Mouse (Mus musculus) forebrain, embryonic 15.5 days (tissue): ENCODE data around the gene Smpd2. TPM values are rescaled to one million over a fixed set of nuclear protein-coding genes. Genes with fewer than 3 reads are reported as not detected.
A peak's percentile ranks its signal among the peaks of the same experiment; 100 is the strongest.

Source experiments
- ATAC-seq: fragments of 200-750 bp; cut with Nextera tagmentation; replicated peaks from 2 replicates; pipeline ENCODE4 v1.8.0; 2017; ENCODE audit warnings: mild to moderate bottlenecking, moderate TSS enrichment, moderate library complexity
- H3K27ac ChIP-seq: fragments of 300-500 bp; sonication (generic); replicated peaks from 2 replicates; pipeline ENCODE4 v1.5.1; 2015; ENCODE audit warnings: mild to moderate bottlenecking, inconsistent platforms
- H3K27me3 ChIP-seq: fragments of 300-500 bp; sonication (generic); 2 replicates; pipeline ENCODE4 v1.6.1; 2015; ENCODE audit warnings: inconsistent platforms
- H3K36me3 ChIP-seq: fragments of 300-500 bp; sonication (generic); 2 replicates; pipeline ENCODE4 v1.6.1; 2015; ENCODE audit warnings: mild to moderate bottlenecking, inconsistent platforms
- H3K4me1 ChIP-seq: fragments of 300-500 bp; sonication (generic); 2 replicates; pipeline ENCODE4 v1.6.1; 2015; ENCODE audit warnings: inconsistent platforms
- H3K4me2 ChIP-seq: fragments of 300-500 bp; sonication (generic); replicated peaks from 2 replicates; pipeline ENCODE4 v1.6.1; 2015; ENCODE audit warnings: mild to moderate bottlenecking, inconsistent platforms
- H3K4me3 ChIP-seq: fragments of 300-500 bp; sonication (generic); 2 replicates; pipeline ENCODE4 v1.5.1; 2015; ENCODE audit warnings: mild to moderate bottlenecking, inconsistent platforms
- H3K9ac ChIP-seq: fragments of 300-500 bp; sonication (generic); replicated peaks from 2 replicates; pipeline ENCODE4 v1.6.1; 2015; ENCODE audit warnings: mild to moderate bottlenecking, inconsistent platforms
- H3K9me3 ChIP-seq: fragments of 300-500 bp; sonication (generic); 2 replicates; pipeline ENCODE4 v1.6.1; 2016; ENCODE audit warnings: inconsistent platforms
- WGBS: fragments of 180-500 bp; shearing (Covaris S2); methylation state at CpG from one replicate; pipeline ENCODE4 v1.1.7; 2015; ENCODE audit warnings: mixed read lengths; 5-methylcytosine and 5-hydroxymethylcytosine counted together
- polyA plus RNA-seq: library from polyadenylated mRNA; unstranded; fragments of >200 nt; fragmentation: Nextera tagmentation; extraction: Ambion mirVana; gene quantifications from 2 replicates; pipeline ENCODE4 v1.2.1, GENCODE M21; 2015

Smpd2 gene
- polyA plus RNA-seq, 1 experiment from 2014 or later, result 38.2 TPM

DNA sequence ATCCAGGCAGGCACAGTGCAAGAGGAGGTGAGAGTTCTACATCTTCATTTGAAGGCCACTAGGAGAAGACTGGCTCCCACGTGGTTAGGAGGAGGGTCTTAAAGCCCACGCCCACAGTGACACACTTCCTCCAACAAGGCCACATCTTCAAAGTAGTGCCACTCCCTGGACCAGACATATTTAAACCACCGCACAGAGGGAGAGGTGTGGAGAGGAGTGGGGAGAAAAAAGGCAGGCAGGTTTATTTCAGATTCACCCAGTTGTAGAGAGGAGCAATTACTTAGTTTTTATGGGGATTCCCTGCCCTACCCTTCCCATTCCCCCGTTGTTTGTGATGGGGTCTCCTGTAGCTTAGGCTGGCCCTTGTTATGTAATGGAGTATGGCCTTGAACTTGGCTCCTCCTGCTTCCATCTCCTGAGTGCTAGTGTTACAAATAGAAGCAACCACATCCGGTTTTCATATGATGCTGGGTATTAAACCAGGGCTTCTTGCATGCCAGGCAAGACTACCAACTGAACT is 17.1 kb downstream of the Smpd2 start:
- peaks cover 21% of the 10 kb centered on the region for H3K4me1 ChIP-seq
- H3K4me3 ChIP-seq, result no peak overlapping the region
- no peak overlapping the region for H3K9ac ChIP-seq
- no peak overlapping the region for H3K27ac ChIP-seq
- H3K4me2 ChIP-seq, result no peak overlapping the region
- ATAC-seq, result no peak
- no peaks in the 10 kb centered on the region for H3K9me3 ChIP-seq
- H3K36me3 ChIP-seq, result peaks cover 2% of the 10 kb centered on the region; the same call in 1 of the 2 replicates
- 79% methylated on average over 5 of the region's 5 CpGs for WGBS
- H3K27me3 ChIP-seq, result no peaks in the 10 kb centered on the region

- Histone ChIP-seq H3K36me3 (peaks cover 4% of the 10 kb centered on the region; the same call in 1 of the 2 replicates), H3K9ac (no peak overlapping the region), H3K4me2 (no peak overlapping the region), H3K9me3 (no peaks in the 10 kb centered on the region), H3K4me1 (peaks cover 16% of the 10 kb centered on the region), H3K27me3 (no peaks in the 10 kb centered on the region), H3K27ac (no peak overlapping the region), H3K4me3 (no peak overlapping the region)
- ATAC-seq, result no peak
Observed at GRCm38 (mm10) chr10:41472534-41472933, 17.6 kb downstream of the Smpd2 start.

DNA sequence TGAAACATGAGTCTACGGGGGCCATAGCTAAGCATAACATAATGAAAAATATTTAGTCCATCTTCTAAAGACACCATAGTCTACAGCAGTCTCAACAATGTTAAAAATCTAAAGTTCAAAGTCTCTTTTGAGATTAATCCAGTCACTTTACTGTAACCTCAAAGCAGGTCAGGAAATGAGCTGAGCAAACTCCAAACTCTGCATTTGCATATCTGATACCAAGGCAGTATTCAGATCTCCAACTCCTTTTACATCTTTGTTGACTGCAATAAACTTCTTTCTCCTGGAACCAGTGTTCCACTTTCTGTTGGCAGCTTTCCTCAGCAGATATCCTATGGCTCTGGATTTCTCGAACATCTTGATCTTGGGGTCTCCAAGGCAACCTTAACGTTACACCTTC is 19.5 kb downstream of the Smpd2 start:
- ATAC-seq, result no peak
- WGBS, result 89% methylated on average over 3 of the region's 3 CpGs
- no peak overlapping the region for H3K27ac ChIP-seq
- no peak overlapping the region for H3K4me3 ChIP-seq
- H3K36me3 ChIP-seq, result peaks cover 7% of the 10 kb centered on the region
- no peak overlapping the region for H3K9ac ChIP-seq
- no peaks in the 10 kb centered on the region for H3K27me3 ChIP-seq
- H3K4me1 ChIP-seq, result peaks cover under 1% of the 10 kb centered on the region; the same call in 1 of the 2 replicates
- H3K9me3 ChIP-seq, result no peaks in the 10 kb centered on the region
- H3K4me2 ChIP-seq, result no peak overlapping the region

DNA sequence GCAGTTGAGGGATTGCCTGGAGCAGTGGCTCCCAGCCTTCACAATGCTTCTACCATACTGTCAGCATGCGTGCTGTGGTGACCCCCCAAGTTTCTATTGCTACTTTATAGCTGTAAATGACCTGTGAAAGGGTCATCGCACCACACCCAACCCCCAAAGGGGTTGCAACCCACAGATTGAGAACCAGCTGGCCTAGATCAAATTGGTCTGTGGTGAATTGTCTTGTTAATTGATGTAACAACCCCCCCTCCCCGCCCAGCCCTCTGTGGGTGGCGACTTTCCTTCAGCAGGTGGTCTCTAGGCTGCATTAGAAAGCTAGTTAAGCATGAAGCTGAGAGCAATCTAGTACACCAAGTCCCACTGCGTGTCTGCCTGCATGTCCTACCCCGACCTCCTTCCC is 22.8 kb downstream of the Smpd2 start:
- no peak for ATAC-seq
- peaks cover 28% of the 10 kb centered on the region for H3K36me3 ChIP-seq

GRCm38 (mm10) chr10:41464401-41464955 is 25.7 kb downstream of the Smpd2 start:
- no peaks in the 10 kb centered on the region for H3K9me3 ChIP-seq
- WGBS, result 50% methylated on average over 15 of the region's 15 CpGs
- no peak overlapping the region for H3K27ac ChIP-seq
- no peak overlapping the region for H3K4me3 ChIP-seq
- no peaks in the 10 kb centered on the region for H3K27me3 ChIP-seq
- H3K36me3 ChIP-seq, result peaks cover 28% of the 10 kb centered on the region
- H3K4me2 ChIP-seq, result no peak overlapping the region
- H3K9ac ChIP-seq, result no peak overlapping the region
- no peak for ATAC-seq
- H3K4me1 ChIP-seq, result no peaks in the 10 kb centered on the region

More for the DNA sequence above, 22.8 kb downstream of the Smpd2 start:
- no peaks in the 10 kb centered on the region for H3K4me1 ChIP-seq
- no peak overlapping the region for H3K27ac ChIP-seq
- H3K4me2 ChIP-seq, result no peak overlapping the region
- H3K9me3 ChIP-seq, result no peaks in the 10 kb centered on the region
- WGBS, result 36% methylated on average over 6 of the region's 6 CpGs
- no peaks in the 10 kb centered on the region for H3K27me3 ChIP-seq
- no peak overlapping the region for H3K9ac ChIP-seq
- H3K4me3 ChIP-seq, result no peak overlapping the region

- H3K36me3 ChIP-seq, result peaks cover 29% of the 10 kb centered on the region
- no peak overlapping the region for H3K27ac ChIP-seq
- no peak overlapping the region for H3K4me3 ChIP-seq
- H3K27me3 ChIP-seq, result no peaks in the 10 kb centered on the region
- 84% methylated on average over 3 of the region's 3 CpGs for WGBS
- no peaks in the 10 kb centered on the region for H3K4me1 ChIP-seq
- no peak overlapping the region for H3K4me2 ChIP-seq
- H3K9ac ChIP-seq, result no peak overlapping the region
- no peaks in the 10 kb centered on the region for H3K9me3 ChIP-seq
- ATAC-seq, result no peak
Observed at GRCm38 (mm10) chr10:41461057-41461722, 29.0 kb downstream of the Smpd2 start.

DNA sequence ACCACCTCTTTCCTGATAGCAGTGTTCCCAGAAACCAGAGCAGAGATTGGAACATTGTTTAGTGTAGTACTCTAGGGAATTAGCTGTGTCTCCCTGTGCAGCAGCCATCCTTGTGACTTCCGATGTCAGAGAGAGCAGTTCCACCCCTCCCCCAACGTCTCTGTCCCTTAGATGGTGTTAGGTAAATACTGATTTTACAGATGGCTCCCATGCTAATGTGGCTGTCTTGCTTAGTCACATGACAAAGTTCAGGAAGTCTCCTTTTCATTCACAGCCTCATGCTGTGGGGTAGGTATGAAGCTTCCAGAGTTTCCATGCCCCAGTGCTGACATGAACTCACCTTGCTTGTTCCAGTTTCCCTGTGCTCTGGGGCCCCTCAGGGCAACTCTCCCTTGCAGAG is 29.7 kb downstream of the Smpd2 start:
- WGBS, result 36% methylated on average over 2 of the region's 2 CpGs
- Histone ChIP-seq H3K4me2 (no peak overlapping the region), H3K9ac (no peak overlapping the region), H3K4me1 (no peaks in the 10 kb centered on the region), H3K36me3 (peaks cover 33% of the 10 kb centered on the region), H3K27me3 (no peaks in the 10 kb centered on the region), H3K27ac (no peak overlapping the region), H3K4me3 (no peak overlapping the region), H3K9me3 (no peaks in the 10 kb centered on the region)
- no peak for ATAC-seq

DNA sequence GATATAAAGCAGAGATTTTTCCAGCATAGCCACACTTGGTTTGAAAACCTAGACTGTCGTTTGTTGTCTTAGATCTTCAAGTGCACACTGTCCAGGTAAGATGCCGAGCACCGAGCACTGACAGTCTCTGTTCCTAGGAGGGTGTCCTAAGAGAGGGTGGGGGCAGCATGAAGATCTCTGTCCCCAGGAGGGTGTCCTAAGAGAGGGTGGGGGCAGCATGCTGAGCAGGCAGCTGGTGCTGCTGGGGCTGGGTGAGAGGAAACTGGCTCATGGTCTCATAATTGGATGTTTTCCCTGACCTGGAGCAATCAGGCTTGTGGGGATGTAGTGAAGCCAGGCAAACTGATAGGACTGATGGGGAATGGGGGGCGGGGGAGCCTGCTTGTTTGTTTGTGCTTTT is 30.2 kb downstream of the Smpd2 start:
- H3K27me3 ChIP-seq, result no peaks in the 10 kb centered on the region
- no peaks in the 10 kb centered on the region for H3K9me3 ChIP-seq
- H3K4me2 ChIP-seq, result no peak overlapping the region
- no peak for ATAC-seq
- H3K27ac ChIP-seq, result no peak overlapping the region
- H3K4me3 ChIP-seq, result no peak overlapping the region
- 82% methylated on average over 4 of the region's 4 CpGs for WGBS
- H3K36me3 ChIP-seq, result peaks cover 34% of the 10 kb centered on the region
- no peaks in the 10 kb centered on the region for H3K4me1 ChIP-seq
- no peak overlapping the region for H3K9ac ChIP-seq

- Histone ChIP-seq H3K4me1 (peaks cover 31% of the 10 kb centered on the region), H3K27ac (no peak overlapping the region), H3K9ac (no peak overlapping the region), H3K27me3 (no peaks in the 10 kb centered on the region), H3K9me3 (no peaks in the 10 kb centered on the region), H3K36me3 (peaks cover 23% of the 10 kb centered on the region), H3K4me2 (no peak overlapping the region), H3K4me3 (no peak overlapping the region)
- WGBS, result 97% methylated on average over 3 of the region's 3 CpGs
- ATAC-seq, result no peak
Observed at GRCm38 (mm10) chr10:41452791-41453190, 37.4 kb downstream of the Smpd2 start.

- H3K27ac ChIP-seq, result no peak overlapping the region
- H3K27me3 ChIP-seq, result no peaks in the 10 kb centered on the region
- 95% methylated on average over 9 of the region's 9 CpGs for WGBS
- no peak overlapping the region for H3K4me2 ChIP-seq
- no peak overlapping the region for H3K9ac ChIP-seq
- peaks cover 21% of the 10 kb centered on the region for H3K36me3 ChIP-seq
- no peak overlapping the region for H3K4me3 ChIP-seq
- no peak for ATAC-seq
- H3K9me3 ChIP-seq, result no peaks in the 10 kb centered on the region
- peaks cover 31% of the 10 kb centered on the region for H3K4me1 ChIP-seq
Observed at GRCm38 (mm10) chr10:41451656-41452055, 38.5 kb downstream of the Smpd2 start.

DNA sequence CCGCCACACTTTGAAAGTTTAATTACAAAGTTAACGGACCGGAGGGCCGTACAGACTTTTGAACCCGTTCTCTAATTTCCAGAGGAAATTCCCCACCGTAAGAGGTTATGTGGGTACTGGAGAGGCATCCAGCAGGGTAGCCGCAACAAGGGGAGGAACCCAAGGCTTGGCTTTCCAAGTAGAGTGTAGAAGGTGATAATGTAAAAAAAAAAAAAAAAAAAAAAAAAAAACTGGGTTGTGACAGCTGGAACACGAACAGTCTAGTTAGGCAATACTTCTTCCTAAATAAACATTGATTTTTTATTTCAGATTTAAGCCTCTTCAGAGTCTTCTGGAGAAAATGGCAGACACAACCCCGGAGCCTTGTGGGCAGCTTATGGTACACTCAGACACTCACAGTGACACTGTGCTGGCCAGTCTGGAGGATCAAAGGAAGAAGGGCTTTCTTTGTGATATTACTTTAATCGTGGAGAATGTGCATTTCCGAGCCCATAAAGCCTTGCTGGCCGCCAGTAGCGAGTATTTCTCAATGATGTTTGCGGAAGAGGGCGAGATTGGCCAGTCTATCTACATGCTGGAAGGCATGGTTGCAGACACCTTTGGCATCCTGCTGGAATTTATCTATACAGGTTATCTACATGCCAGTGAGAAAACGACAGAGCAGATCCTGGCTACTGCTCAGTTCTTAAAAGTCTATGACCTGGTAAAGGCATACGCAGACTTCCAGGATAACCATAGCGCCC is 39.2 kb downstream of the Smpd2 start:
- peak overlapping the region; percentile 75 for H3K9ac ChIP-seq
- peaks cover 31% of the 10 kb centered on the region for H3K4me1 ChIP-seq
- ATAC-seq, result peak; percentile 21; the same call in 1 of the 2 replicates
- no peak overlapping the region for H3K27ac ChIP-seq
- H3K36me3 ChIP-seq, result peaks cover 14% of the 10 kb centered on the region
- no peaks in the 10 kb centered on the region for H3K9me3 ChIP-seq
- peak overlapping the region; percentile 80 for H3K4me3 ChIP-seq
- peak overlapping the region; percentile 65 for H3K4me2 ChIP-seq
- 57% methylated on average over 18 of the region's 18 CpGs for WGBS
- H3K27me3 ChIP-seq, result no peaks in the 10 kb centered on the region

DNA sequence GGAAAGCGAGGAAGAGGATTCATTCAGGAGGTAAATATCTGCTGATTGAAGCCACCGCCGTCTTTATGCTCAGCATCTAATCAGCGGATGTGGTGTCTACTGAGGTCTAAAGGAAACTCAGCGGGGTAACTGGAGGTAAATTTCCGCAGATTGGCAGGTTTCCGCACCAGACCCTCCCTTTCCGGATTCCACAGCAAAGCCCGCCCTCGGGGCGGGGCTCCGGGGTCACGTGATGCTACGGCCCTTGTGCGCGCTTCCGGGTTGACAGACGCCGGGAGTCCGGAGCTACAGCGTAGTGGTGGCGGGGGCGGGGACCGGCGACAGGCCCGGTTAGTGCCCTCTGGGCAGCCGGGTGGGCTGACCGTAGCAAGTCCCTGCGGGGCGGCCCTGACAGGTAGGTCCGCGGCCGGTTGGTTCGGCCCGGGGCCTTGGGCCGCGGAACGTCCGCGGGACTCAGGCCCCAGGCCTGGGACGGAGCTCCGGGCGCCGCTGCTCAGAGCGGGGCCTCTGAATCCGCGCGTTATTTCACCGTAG is 40.0 kb downstream of the Smpd2 start, which contains the start of gene Zbtb24:
Gene Zbtb24 (plus strand): TSS at position 247 of the 534 bp plus-strand sequence.
- under 1% methylated on average over 44 of the region's 49 CpGs for WGBS
- Histone ChIP-seq H3K27me3 (no peaks in the 10 kb centered on the region), H3K9ac (peak within 1 kb of the TSS; percentile 75), H3K4me2 (peak within 1 kb of the TSS; percentile 65), H3K27ac (peak within 1 kb of the TSS; percentile 75), H3K4me1 (peaks cover 31% of the 10 kb centered on the region), H3K9me3 (no peaks in the 10 kb centered on the region), H3K4me3 (peak within 1 kb of the TSS; percentile 80), H3K36me3 (peaks cover 8% of the 10 kb centered on the region)
- ATAC-seq, result peak; percentile 94
